Mouse (Mus musculus) hindbrain, embryonic 16.5 days (tissue): ENCODE data around the gene Muc1. TPM values are rescaled to one million over a fixed set of nuclear protein-coding genes. Genes with fewer than 3 reads are reported as not detected.

Experiments
- ATAC-seq: fragments of 200-750 bp; cut with Nextera tagmentation; 2 replicates; pipeline ENCODE4 v1.8.0; 2017; ENCODE audit warnings: moderate TSS enrichment, moderate library complexity
- H3K27ac ChIP-seq: fragments of 300-500 bp; sonication (generic); 2 replicates; pipeline ENCODE4 v1.5.1; 2014; ENCODE audit warnings: low read depth, mild to moderate bottlenecking, control low read depth, low read length, moderate library complexity
- H3K27me3 ChIP-seq: fragments of 300-500 bp; sonication (generic); replicated peaks from 2 replicates; pipeline ENCODE4 v1.6.1; 2014; ENCODE audit warnings: low read length; ENCODE audit not compliant: control insufficient read depth, insufficient read depth
- H3K36me3 ChIP-seq: fragments of 300-500 bp; sonication (generic); 2 replicates; pipeline ENCODE4 v1.6.1; 2014; ENCODE audit warnings: mild to moderate bottlenecking, low read length, moderate library complexity, mixed read lengths; ENCODE audit not compliant: control insufficient read depth, insufficient read depth
- H3K4me1 ChIP-seq: fragments of 300-500 bp; sonication (generic); 2 replicates; pipeline ENCODE4 v1.6.1; 2014; ENCODE audit warnings: low read depth, low read length; ENCODE audit not compliant: control insufficient read depth, insufficient read depth
- H3K4me2 ChIP-seq: fragments of 300-500 bp; sonication (generic); 2 replicates; pipeline ENCODE4 v1.6.1; 2014; ENCODE audit warnings: mild to moderate bottlenecking, low read length, control low read depth, moderate library complexity
- H3K4me3 ChIP-seq: fragments of 300-500 bp; sonication (generic); 2 replicates; pipeline ENCODE4 v1.5.1; 2014; ENCODE audit warnings: mild to moderate bottlenecking, low read length, control low read depth, moderate library complexity
- H3K9ac ChIP-seq: fragments of 300-500 bp; sonication (generic); 2 replicates; pipeline ENCODE4 v1.6.1; 2014; ENCODE audit warnings: low read depth, mild to moderate bottlenecking, control low read depth, low read length, moderate library complexity
- H3K9me3 ChIP-seq: fragments of 300-500 bp; sonication (generic); 2 replicates; pipeline ENCODE4 v1.6.1; 2014; ENCODE audit warnings: mild to moderate bottlenecking, low read length, moderate library complexity; ENCODE audit not compliant: control insufficient read depth
- WGBS: fragments of 180-500 bp; shearing (Covaris S2); extraction: QIAGEN DNeasy Blood & Tissue Kit; methylation state at CpG from one replicate; pipeline ENCODE4 v1.1.7; 2014; 5-methylcytosine and 5-hydroxymethylcytosine counted together
- polyA plus RNA-seq: library from polyadenylated mRNA; unstranded; fragments of >200 nt; fragmentation: Nextera tagmentation; extraction: Ambion mirVana; gene quantifications from 2 replicates; pipeline ENCODE4 v1.2.1, GENCODE M21; 2015

Gene Muc1
- polyA plus RNA-seq, 1 experiment from 2014 or later, result 0.90 TPM

GRCm38 (mm10) chr3:89190436-89190835, 38.4 kb upstream of the Muc1 start:
- no peak for ATAC-seq
- Histone ChIP-seq H3K27me3 (no peaks in the 10 kb centered on the region), H3K27ac (no peak overlapping the region), H3K9me3 (no peaks in the 10 kb centered on the region), H3K36me3 (0 out of 2 replicates have a peak, but pooled peaks cover 2% of the 10 kb centered on the region), H3K4me3 (no peak overlapping the region), H3K4me1 (no peaks in the 10 kb centered on the region; the same call in 1 of the 2 replicates), H3K4me2 (no peak overlapping the region), H3K9ac (no peak overlapping the region)
- WGBS, result 83% methylated on average over 8 of the region's 8 CpGs

GRCm38 (mm10) chr3:89193351-89193750, 35.5 kb upstream of the Muc1 start:
- H3K4me3 ChIP-seq, result no peak overlapping the region
- no peak overlapping the region for H3K4me2 ChIP-seq
- H3K9ac ChIP-seq, result no peak overlapping the region
- ATAC-seq, result no peak
- peaks cover 7% of the 10 kb centered on the region for H3K4me1 ChIP-seq
- H3K27me3 ChIP-seq, result no peaks in the 10 kb centered on the region
- 0 out of 2 replicates have a peak, but pooled peaks cover 2% of the 10 kb centered on the region for H3K36me3 ChIP-seq
- 65% methylated on average over 1 of the region's 1 CpGs for WGBS
- no peak overlapping the region for H3K27ac ChIP-seq
- H3K9me3 ChIP-seq, result no peaks in the 10 kb centered on the region

DNA sequence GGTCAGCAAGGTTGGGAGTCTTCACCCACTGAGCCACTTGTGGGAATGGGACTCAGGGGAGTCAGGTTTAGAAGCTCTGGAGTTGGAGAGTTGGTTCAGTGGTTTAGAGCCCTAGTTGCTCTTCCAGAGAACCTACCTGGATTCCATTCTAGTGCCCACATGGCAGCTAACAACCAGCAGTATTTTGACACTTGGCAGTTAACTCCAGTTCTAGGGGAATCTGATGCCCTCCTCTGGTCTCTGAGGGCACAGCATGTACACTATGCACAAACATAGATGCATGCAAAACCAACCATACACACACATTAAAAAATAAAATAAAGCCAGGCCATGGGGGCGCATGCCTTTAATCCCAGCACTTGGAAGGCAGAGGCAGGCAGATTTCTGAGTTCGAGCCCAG, 35.0 kb upstream of the Muc1 start:
- 87% methylated on average over 2 of the region's 2 CpGs for WGBS

DNA sequence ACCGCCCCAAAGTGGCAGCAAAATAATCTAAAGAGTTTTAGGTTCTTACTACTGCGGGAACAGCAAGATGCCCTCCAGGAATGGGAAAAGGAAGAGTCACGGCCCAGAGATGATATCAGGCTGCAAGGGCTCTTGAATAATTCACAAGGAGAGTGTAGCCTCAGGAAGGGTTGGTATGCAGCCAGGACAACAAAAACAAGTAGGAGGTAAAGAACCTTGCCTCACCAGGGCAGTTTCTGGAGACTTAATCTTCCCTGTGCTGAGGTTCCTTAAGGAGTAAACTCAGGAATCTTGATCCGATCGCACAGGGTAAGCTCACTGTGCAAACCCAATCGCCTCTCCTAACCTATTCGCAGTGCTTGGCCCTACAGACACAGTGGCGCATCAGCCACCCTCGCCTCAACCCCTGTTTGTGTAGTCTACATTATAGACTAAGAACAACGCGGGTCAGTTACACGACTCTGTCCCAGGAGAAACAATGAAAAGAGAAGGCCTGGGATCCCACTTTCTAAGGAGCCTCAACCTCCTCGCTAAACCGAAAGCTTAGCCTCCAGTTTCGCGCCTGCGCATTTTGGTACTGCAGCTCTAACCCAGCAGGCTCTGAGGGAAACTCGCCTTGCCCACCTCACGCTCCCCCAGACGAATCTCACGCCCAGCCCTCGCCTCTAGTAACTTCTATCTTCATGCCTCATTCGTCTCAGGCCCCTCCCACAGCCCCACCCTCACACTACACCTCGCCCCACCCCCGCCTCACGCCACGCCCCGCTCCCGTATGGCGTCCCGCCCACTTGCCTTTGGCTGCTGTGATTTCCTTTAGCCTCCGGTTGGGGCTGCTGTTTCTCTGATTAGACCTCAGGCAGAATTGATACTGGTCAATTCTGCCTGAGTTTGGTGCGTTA, 32.6 kb upstream of the Muc1 start:
- peak overlapping the region; percentile 43 for H3K4me3 ChIP-seq
- peaks cover 7% of the 10 kb centered on the region for H3K4me1 ChIP-seq
- ATAC-seq, result peak; percentile 96
- no peaks in the 10 kb centered on the region for H3K27me3 ChIP-seq
- WGBS, result 11% methylated on average over 33 of the region's 33 CpGs
- H3K4me2 ChIP-seq, result peak overlapping the region; percentile 77
- peak overlapping the region; percentile 70 for H3K9ac ChIP-seq
- no peaks in the 10 kb centered on the region for H3K9me3 ChIP-seq
- H3K27ac ChIP-seq, result peak overlapping the region; percentile 80
- no peaks in the 10 kb centered on the region for H3K36me3 ChIP-seq

More for the DNA sequence above, 35.0 kb upstream of the Muc1 start:
- no peaks in the 10 kb centered on the region for H3K27me3 ChIP-seq
- ATAC-seq, result no peak
- H3K4me3 ChIP-seq, result no peak overlapping the region
- no peak overlapping the region for H3K9ac ChIP-seq
- no peak overlapping the region for H3K4me2 ChIP-seq
- H3K27ac ChIP-seq, result no peak overlapping the region
- H3K36me3 ChIP-seq, result 0 out of 2 replicates have a peak, but pooled peaks cover under 1% of the 10 kb centered on the region
- no peaks in the 10 kb centered on the region for H3K9me3 ChIP-seq
- peaks cover 7% of the 10 kb centered on the region for H3K4me1 ChIP-seq

DNA sequence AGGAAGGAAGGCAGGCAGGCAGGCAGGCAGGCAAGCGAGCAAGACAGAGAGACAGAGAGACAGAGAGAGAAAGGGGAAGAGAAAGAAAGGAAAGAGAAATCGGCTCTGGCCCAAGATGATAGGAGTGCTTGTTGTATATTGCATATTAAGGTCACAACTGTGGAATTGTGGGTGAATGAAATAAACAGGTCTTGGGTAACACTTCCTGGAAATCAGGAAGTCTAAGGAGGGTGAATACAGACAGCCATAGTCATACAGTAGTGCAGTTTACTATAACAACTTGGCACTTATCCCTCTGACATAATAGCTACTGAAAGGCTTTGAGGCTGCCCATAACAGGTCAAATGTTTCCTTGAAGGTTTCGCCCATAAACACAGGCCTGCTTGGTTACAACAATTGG, 29.0 kb upstream of the Muc1 start:
- WGBS, result 75% methylated on average over 3 of the region's 3 CpGs
- ATAC-seq, result no peak

GRCm38 (mm10) chr3:89202253-89203141, 26.4 kb upstream of the Muc1 start, which contains the start of gene Gba:
Gene Gba (plus strand): TSS chr3:89202928.
- Histone ChIP-seq H3K27ac (peak within 1 kb of the TSS; percentile 10; the same call in 1 of the 2 replicates), H3K9ac (peak within 1 kb of the TSS; percentile 67), H3K4me3 (peak within 1 kb of the TSS; percentile 59)

More for the DNA sequence above, 29.0 kb upstream of the Muc1 start:
- Histone ChIP-seq H3K36me3 (no peaks in the 10 kb centered on the region), H3K9me3 (no peaks in the 10 kb centered on the region), H3K27me3 (no peaks in the 10 kb centered on the region), H3K4me1 (peaks cover 11% of the 10 kb centered on the region), H3K4me3 (no peak overlapping the region), H3K9ac (no peak overlapping the region), H3K27ac (no peak overlapping the region), H3K4me2 (no peak overlapping the region)

DNA sequence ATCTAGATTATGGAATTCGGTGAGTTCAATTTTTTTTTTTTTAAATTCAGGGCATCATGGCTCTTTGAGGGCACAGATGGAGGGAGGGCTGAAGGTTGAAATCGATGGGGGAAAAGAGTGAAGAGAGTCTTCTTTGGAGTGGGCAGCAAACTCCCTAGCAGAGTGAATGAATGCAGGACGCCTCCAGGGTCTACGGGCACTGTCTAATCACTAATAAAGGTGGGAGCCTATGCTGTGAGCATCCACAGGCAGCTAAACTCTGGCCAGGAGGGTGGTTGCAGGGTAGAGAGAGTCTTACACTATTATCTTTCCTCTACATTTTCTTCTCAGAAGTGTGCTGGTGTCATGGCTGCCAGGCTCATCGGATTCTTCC, 25.7 kb upstream of the Muc1 start:
- Histone ChIP-seq H3K4me2 (peak overlapping the region; percentile 87), H3K9me3 (no peaks in the 10 kb centered on the region), H3K4me3 (peak overlapping the region; percentile 59), H3K36me3 (peaks cover 20% of the 10 kb centered on the region), H3K27ac (peak overlapping the region; percentile 3; the same call in 1 of the 2 replicates), H3K9ac (peak overlapping the region; percentile 67), H3K4me1 (peaks cover 5% of the 10 kb centered on the region), H3K27me3 (no peaks in the 10 kb centered on the region)
- ATAC-seq, result peak; percentile 28
- 36% methylated on average over 5 of the region's 5 CpGs for WGBS

More at GRCm38 (mm10) chr3:89202253-89203141, 26.4 kb upstream of the Muc1 start, which contains the start of gene Gba:
- Histone ChIP-seq H3K4me2 (peak within 1 kb of the TSS; percentile 87), H3K27me3 (no peaks in the 10 kb centered on the region), H3K36me3 (peaks cover 13% of the 10 kb centered on the region; the same call in 1 of the 2 replicates), H3K9me3 (no peaks in the 10 kb centered on the region), H3K4me1 (peaks cover 5% of the 10 kb centered on the region)
- ATAC-seq, result peak; percentile 89
- 25% methylated on average over 13 of the region's 13 CpGs for WGBS

DNA sequence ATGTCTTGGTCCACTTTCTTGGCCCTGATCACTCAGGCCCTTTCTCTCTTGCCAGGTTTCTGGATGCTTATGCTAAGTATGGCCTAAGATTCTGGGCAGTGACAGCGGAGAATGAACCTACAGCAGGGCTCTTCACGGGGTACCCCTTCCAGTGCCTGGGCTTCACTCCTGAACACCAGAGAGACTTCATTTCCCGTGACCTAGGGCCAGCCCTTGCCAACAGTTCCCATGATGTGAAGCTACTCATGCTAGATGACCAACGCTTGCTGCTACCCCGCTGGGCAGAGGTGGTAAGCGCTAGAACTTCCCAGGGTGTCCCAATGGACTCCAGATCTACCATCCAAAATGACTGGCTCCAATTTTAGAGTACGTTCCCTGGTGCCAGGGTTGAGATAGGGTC, 22.8 kb upstream of the Muc1 start:
- H3K4me2 ChIP-seq, result no peak overlapping the region
- H3K9ac ChIP-seq, result no peak overlapping the region
- peaks cover 38% of the 10 kb centered on the region for H3K36me3 ChIP-seq
- no peak overlapping the region for H3K4me3 ChIP-seq
- H3K27me3 ChIP-seq, result no peaks in the 10 kb centered on the region
- H3K4me1 ChIP-seq, result peaks cover 5% of the 10 kb centered on the region
- 97% methylated on average over 7 of the region's 7 CpGs for WGBS
- no peak overlapping the region for H3K27ac ChIP-seq
- H3K9me3 ChIP-seq, result no peaks in the 10 kb centered on the region
- no peak for ATAC-seq
